Mouse (Mus musculus): ENCODE measurements at regions not wholly inside any gene's neighbourhood (a gene's known extent, or its start where the extent isn't known, plus 50 kb on each side); places are given as distances from the start of the nearest gene placed in this dataset.

DNA sequence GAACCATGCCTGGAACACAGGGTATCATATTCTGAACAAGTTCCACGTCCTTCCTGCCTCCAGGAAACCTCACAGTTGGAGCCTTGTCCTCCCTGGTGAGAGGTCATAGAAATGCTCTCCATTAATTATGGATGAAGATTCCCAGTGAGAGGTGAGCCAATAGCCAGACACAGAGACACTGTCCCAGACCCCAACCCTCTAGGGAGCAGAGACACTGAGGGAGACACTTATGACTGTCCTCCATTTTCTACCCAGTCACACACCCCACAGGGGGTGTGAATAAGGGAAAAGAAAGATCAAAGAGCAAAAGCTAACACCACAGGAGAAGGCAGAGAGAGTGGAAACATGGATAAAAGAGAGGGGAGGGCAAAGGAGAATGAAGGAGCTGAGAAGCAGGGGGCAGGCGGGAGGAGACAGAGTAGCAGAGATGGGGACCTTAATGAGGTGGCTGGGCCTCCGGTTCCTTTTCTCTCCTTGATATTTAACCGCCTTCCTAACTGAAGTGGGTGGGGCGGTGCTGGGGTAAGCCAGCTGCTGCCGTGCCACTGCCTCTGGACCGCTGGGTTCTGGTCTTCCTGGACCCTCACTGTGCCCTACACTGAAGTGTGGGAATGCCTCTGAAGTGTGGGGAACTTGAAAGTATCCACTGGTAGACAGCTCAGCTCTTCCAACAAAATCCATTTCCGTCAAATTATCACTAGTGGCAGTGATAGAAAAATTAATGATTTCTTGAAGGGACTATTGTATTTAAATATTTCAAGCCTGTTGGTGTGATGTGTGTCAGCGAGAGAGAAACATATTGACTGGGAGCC, 342.6 kb upstream of the Noct start:
- Histone ChIP-seq H3K27ac (ENCODE audit: low read depth, low read length) (no peak overlapping the region), H3K4me3 (ENCODE audit: low read depth, low read length) (no peak overlapping the region), H3K9ac (ENCODE audit: low read depth, low read length) (no peak overlapping the region), H3K4me2 (replicated peaks; ENCODE audit: low read depth) (no peak overlapping the region), H3K27me3 (replicated peaks; ENCODE audit: control insufficient read depth, insufficient read depth, low read length) (no peaks in the 10 kb centered on the region), H3K9me3 (ENCODE audit: control insufficient read depth) (no peaks in the 10 kb centered on the region), H3K36me3 (ENCODE audit: control insufficient read depth, insufficient read depth) (no peaks in the 10 kb centered on the region), H3K4me1 (replicated peaks; ENCODE audit: control insufficient read depth, insufficient read depth, low read length) (no peaks in the 10 kb centered on the region)
- ATAC-seq, result no peak
- 40% methylated on average over 9 of the region's 9 CpGs for WGBS
- TF ChIP-seq CTCF (IDR thresholded peaks at IDR 0.05; ENCODE audit: low read depth), result no peak

- Histone ChIP-seq H3K27me3 (replicated peaks; ENCODE audit: control insufficient read depth, insufficient read depth, low read length) (no peaks in the 10 kb centered on the region), H3K27ac (ENCODE audit: low read depth, low read length) (no peak overlapping the region), H3K36me3 (ENCODE audit: control insufficient read depth, insufficient read depth) (no peaks in the 10 kb centered on the region), H3K4me3 (ENCODE audit: low read depth, low read length) (no peak overlapping the region), H3K4me1 (replicated peaks; ENCODE audit: control insufficient read depth, insufficient read depth, low read length) (no peaks in the 10 kb centered on the region), H3K4me2 (replicated peaks; ENCODE audit: low read depth) (no peak overlapping the region), H3K9me3 (ENCODE audit: control insufficient read depth) (no peaks in the 10 kb centered on the region), H3K9ac (ENCODE audit: low read depth, low read length) (no peak overlapping the region)
- ATAC-seq, result no peak
- 35% methylated on average over 8 of the region's 8 CpGs for WGBS
- no peak for TF ChIP-seq CTCF (IDR thresholded peaks at IDR 0.05; ENCODE audit: low read depth)
Observed at GRCm38 (mm10) chr3:50882249-50882733, 342.0 kb upstream of the Noct start.

- Histone ChIP-seq H3K27me3 (replicated peaks; ENCODE audit: control insufficient read depth, insufficient read depth, low read length) (no peaks in the 10 kb centered on the region), H3K4me3 (ENCODE audit: low read depth, low read length) (no peak overlapping the region), H3K27ac (ENCODE audit: low read depth, low read length) (no peak overlapping the region), H3K4me2 (replicated peaks; ENCODE audit: low read depth) (no peak overlapping the region), H3K36me3 (ENCODE audit: control insufficient read depth, insufficient read depth) (no peaks in the 10 kb centered on the region), H3K9me3 (ENCODE audit: control insufficient read depth) (no peaks in the 10 kb centered on the region), H3K9ac (ENCODE audit: low read depth, low read length) (no peak overlapping the region), H3K4me1 (replicated peaks; ENCODE audit: control insufficient read depth, insufficient read depth, low read length) (no peaks in the 10 kb centered on the region)
- ATAC-seq, result no peak
- no peak for TF ChIP-seq CTCF (IDR thresholded peaks at IDR 0.05; ENCODE audit: low read depth)
- WGBS, result 67% methylated on average over 10 of the region's 10 CpGs
Observed at GRCm38 (mm10) chr3:50886336-50886735, 337.9 kb upstream of the Noct start.

DNA sequence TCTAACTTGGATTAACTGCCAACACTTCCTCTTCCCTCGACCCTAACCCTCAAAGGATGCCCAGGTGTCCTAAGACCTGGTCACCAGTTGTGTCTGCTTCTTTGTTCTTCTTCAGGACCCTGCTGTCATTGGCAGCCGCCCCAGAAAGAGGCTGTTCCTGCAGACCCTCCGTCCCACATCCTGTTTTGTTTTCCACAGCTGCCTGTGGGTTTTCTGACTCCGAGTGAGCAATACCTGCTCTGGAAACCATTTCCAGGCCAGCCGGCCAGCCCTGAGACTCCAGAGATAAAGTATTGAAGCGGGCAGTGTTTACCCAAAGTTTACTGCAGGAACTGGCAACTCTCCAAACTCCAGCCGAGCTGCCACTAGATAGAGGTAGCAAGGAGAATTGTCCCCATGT, 337.2 kb upstream of the Noct start:
- no peaks in the 10 kb centered on the region for H3K36me3 ChIP-seq (ENCODE audit: control insufficient read depth, insufficient read depth)
- H3K27ac ChIP-seq (ENCODE audit: low read depth, low read length), result no peak overlapping the region
- WGBS, result 7% methylated on average over 7 of the region's 7 CpGs
- TF ChIP-seq CTCF (IDR thresholded peaks at IDR 0.05; ENCODE audit: low read depth), result no peak
- no peak overlapping the region for H3K4me3 ChIP-seq (ENCODE audit: low read depth, low read length)
- no peaks in the 10 kb centered on the region for H3K4me1 ChIP-seq (replicated peaks; ENCODE audit: control insufficient read depth, insufficient read depth, low read length)
- H3K9ac ChIP-seq (ENCODE audit: low read depth, low read length), result no peak overlapping the region
- H3K9me3 ChIP-seq (ENCODE audit: control insufficient read depth), result no peaks in the 10 kb centered on the region
- no peaks in the 10 kb centered on the region for H3K27me3 ChIP-seq (replicated peaks; ENCODE audit: control insufficient read depth, insufficient read depth, low read length)
- no peak for ATAC-seq
- H3K4me2 ChIP-seq (replicated peaks; ENCODE audit: low read depth), result peak overlapping the region; percentile 25; the same call in 1 of the 2 replicates

DNA sequence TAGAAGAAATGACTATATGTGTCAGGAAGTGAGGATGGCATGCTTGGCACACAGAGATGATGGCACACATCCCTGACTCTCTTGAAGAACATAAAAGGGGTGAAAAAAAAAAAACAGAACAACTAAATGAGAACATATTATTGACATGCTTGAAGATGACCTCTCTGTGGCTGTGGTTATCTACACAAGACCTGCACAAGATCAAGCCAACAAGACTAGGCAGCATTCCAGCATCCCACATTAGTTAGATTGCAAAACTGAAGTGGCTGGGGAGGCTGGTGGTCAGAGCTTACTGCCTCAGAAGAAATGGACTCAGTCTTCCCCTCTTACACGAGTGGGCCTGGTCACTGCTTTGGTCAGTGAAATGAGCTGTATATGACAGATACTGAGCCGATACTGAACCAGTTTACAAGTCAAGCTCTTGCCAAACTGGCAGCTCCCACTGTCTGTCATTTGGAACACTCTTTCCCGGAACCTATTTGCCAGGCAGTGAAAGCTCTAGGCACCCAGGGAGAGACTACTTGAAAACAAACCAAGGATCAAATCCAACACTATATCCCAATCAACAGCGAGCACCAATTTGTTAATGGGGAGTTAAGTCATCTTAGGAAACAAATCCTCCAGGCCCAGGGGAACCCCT, 335.6 kb upstream of the Noct start:
- H3K9me3 ChIP-seq (ENCODE audit: control insufficient read depth), result no peaks in the 10 kb centered on the region
- no peak for TF ChIP-seq CTCF (IDR thresholded peaks at IDR 0.05; ENCODE audit: low read depth)
- no peak overlapping the region for H3K4me3 ChIP-seq (ENCODE audit: low read depth, low read length)
- ATAC-seq, result no peak
- no peak overlapping the region for H3K9ac ChIP-seq (ENCODE audit: low read depth, low read length)
- no peaks in the 10 kb centered on the region for H3K27me3 ChIP-seq (replicated peaks; ENCODE audit: control insufficient read depth, insufficient read depth, low read length)
- no peaks in the 10 kb centered on the region for H3K36me3 ChIP-seq (ENCODE audit: control insufficient read depth, insufficient read depth)
- H3K4me2 ChIP-seq (replicated peaks; ENCODE audit: low read depth), result no peak overlapping the region
- H3K4me1 ChIP-seq (replicated peaks; ENCODE audit: control insufficient read depth, insufficient read depth, low read length), result no peaks in the 10 kb centered on the region
- no peak overlapping the region for H3K27ac ChIP-seq (ENCODE audit: low read depth, low read length)
- WGBS, result 88% methylated on average over 4 of the region's 4 CpGs

DNA sequence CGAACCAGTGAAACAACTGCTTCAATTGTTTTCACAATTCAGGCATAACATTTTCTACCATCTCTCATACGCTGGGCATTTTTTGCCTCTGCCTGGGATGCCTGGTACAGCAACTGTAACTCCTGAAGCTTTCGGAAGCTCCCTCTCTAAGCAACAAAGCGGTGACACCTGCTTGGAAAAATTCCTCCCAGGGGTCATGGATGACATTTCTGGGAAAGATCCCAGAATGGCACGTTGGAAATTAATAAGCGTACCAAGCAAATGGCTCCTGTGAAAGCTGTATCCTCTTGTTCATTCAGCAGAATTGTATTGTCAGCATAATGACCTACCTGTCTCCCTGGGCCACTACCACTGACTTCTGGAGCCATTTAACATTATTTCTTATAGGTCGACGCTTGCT, 333.7 kb upstream of the Noct start:
- Histone ChIP-seq H3K9me3 (ENCODE audit: control insufficient read depth) (no peaks in the 10 kb centered on the region), H3K4me3 (ENCODE audit: low read depth, low read length) (no peak overlapping the region), H3K4me2 (replicated peaks; ENCODE audit: low read depth) (no peak overlapping the region), H3K9ac (ENCODE audit: low read depth, low read length) (no peak overlapping the region), H3K36me3 (ENCODE audit: control insufficient read depth, insufficient read depth) (no peaks in the 10 kb centered on the region), H3K27me3 (replicated peaks; ENCODE audit: control insufficient read depth, insufficient read depth, low read length) (no peaks in the 10 kb centered on the region), H3K27ac (ENCODE audit: low read depth, low read length) (no peak overlapping the region), H3K4me1 (replicated peaks; ENCODE audit: control insufficient read depth, insufficient read depth, low read length) (no peaks in the 10 kb centered on the region)
- no peak for ATAC-seq
- 93% methylated on average over 8 of the region's 8 CpGs for WGBS
- TF ChIP-seq CTCF (IDR thresholded peaks at IDR 0.05; ENCODE audit: low read depth), result no peak
